Mouse (Mus musculus) lung, postnatal 0 days (tissue): ENCODE measurements around the gene Gh.

Experiments
- CTCF ChIP-seq: IDR thresholded peaks from 2 replicates; pipeline ENCODE4 v1.5.1; 2016; ENCODE audit warnings: antibody characterized with exemption, mild to moderate bottlenecking
- EP300 ChIP-seq: IDR thresholded peaks from 2 replicates; pipeline ENCODE4 v1.6.1; 2016; ENCODE audit warnings: antibody characterized with exemption, mild to moderate bottlenecking, control low read depth

GRCm38 (mm10) chr11:106264988-106265387 lies 36.7 kb downstream of the Gh start:
- TF ChIP-seq CTCF (no peak), EP300 (no peak)
